In the genomic region with DNA sequence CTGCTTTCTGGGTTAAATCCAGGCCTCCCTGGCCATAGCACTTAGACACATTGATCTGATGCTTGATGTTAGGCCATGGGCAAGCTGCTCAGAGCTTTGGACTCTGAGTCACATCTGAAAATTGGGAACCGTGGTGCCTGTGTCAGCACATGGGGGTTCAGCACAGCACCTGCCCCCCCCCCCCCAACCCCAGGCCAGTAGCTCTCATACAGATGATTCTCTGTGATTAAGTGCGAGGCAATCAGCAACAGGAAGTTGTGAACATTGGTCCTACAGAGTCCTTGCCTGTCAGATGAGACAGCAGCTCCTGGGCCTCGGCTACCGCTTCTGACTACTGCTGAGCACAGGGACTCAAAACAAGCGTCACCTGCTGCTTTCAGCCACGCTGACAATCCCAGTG, we compare ENCODE assay signal across 21 mouse cellular contexts.
DNase-seq lines count a peak whose midpoint lies in the region; ATAC-seq lines count a peak whose summit lies in the region.
"Had no signal": no experiment of that assay in that cellular context is flagged by ENCODE, and none has a peak within 500 bp of the region (broad histone marks: within the 10 kb centered on the region; RNA-seq: fewer than 3 reads in every experiment).

No protein-coding gene starts in this region.

- no peak overlapping the region for H3K27ac ChIP-seq in midbrain, embryonic 15.5 days
- no peak overlapping the region for H3K27ac ChIP-seq in midbrain, embryonic 14.5 days (replicated peaks; ENCODE audit: low read depth, low read length)
- H3K27ac ChIP-seq: embryonic facial prominence, embryonic 10.5 days; heart, embryonic 15.5 days; hindbrain, embryonic 13.5 days; hindbrain, postnatal 0 days had no signal

- ATAC-seq in midbrain, embryonic 15.5 days (replicated peaks), result 0 out of 2 replicates have a peak, but pooled peaks have one; percentile 3
- ATAC-seq in midbrain, embryonic 14.5 days (ENCODE audit: low FRiP score, low TSS enrichment), result no peak
- ATAC-seq: activated CD4-positive, CD25-positive, alpha-beta regulatory T cell, adult 4 months; CD4-positive, CD25-positive, alpha-beta regulatory T cell, adult 4 months had no signal

- H3K4me3 ChIP-seq in midbrain, embryonic 15.5 days, result no peak overlapping the region
- no peak overlapping the region for H3K4me3 ChIP-seq in midbrain, embryonic 14.5 days (replicated peaks; ENCODE audit: low read depth, low read length)
- H3K4me3 ChIP-seq: embryonic facial prominence, embryonic 10.5 days; heart, embryonic 15.5 days; hindbrain, embryonic 13.5 days had no signal

- H3K9ac ChIP-seq in midbrain, embryonic 15.5 days, result no peak overlapping the region
- no peak overlapping the region for H3K9ac ChIP-seq in midbrain, embryonic 14.5 days (replicated peaks; ENCODE audit: low read length)
- H3K9ac ChIP-seq: heart, embryonic 15.5 days; hindbrain, embryonic 13.5 days had no signal

- no peaks in the 10 kb centered on the region for H3K36me3 ChIP-seq in midbrain, embryonic 15.5 days (replicated peaks)
- H3K36me3 ChIP-seq in midbrain, embryonic 14.5 days (ENCODE audit: control insufficient read depth, insufficient read depth, low read length), result no peaks in the 10 kb centered on the region
- H3K36me3 ChIP-seq: embryonic facial prominence, embryonic 10.5 days; G1E; heart, embryonic 15.5 days; hindbrain, embryonic 13.5 days had no signal

- peaks cover 4% of the 10 kb centered on the region for H3K4me1 ChIP-seq in midbrain, embryonic 15.5 days
- H3K4me1 ChIP-seq in midbrain, embryonic 14.5 days (ENCODE audit: control insufficient read depth, insufficient read depth, low read length), result no peaks in the 10 kb centered on the region

- no peak for DNase-seq in midbrain, embryonic 14.5 days
- peak; percentile 25 for DNase-seq in thymus, postnatal 14 days
- DNase-seq in thymus, adult 18-20 months, result no peak
- DNase-seq in thymus, postnatal 25 days, result peak; percentile 27
- no peak for DNase-seq in urinary bladder, postnatal 25 days (ENCODE audit: low spot score)
- DNase-seq: adrenal gland, postnatal 14 days; B cell, adult 2 months; cerebellum, adult 11-12 months; cerebellum, adult 9-11 months; gastrocnemius, postnatal 36 days; heart, adult 11 months; heart, postnatal 14 days had no signal

- no peaks in the 10 kb centered on the region for H3K27me3 ChIP-seq in midbrain, embryonic 15.5 days (replicated peaks)
- H3K27me3 ChIP-seq in midbrain, embryonic 14.5 days (ENCODE audit: control insufficient read depth, insufficient read depth, low read length), result no peaks in the 10 kb centered on the region
- H3K27me3 ChIP-seq: heart, embryonic 15.5 days; hindbrain, embryonic 13.5 days; Patski had no signal

- WGBS in midbrain, embryonic 15.5 days, result 85% methylated on average over 6 of the region's 6 CpGs
- whole genome bisulfite sequencing in midbrain, embryonic 14.5 days, result 87% methylated on average over 6 of the region's 6 CpGs

- no peak overlapping the region for H3K4me2 ChIP-seq in midbrain, embryonic 15.5 days
- no peak overlapping the region for H3K4me2 ChIP-seq in midbrain, embryonic 14.5 days (ENCODE audit: low read length)
- H3K4me2 ChIP-seq: heart, embryonic 15.5 days; hindbrain, embryonic 13.5 days had no signal

- no peaks in the 10 kb centered on the region for H3K9me3 ChIP-seq in midbrain, embryonic 15.5 days
- H3K9me3 ChIP-seq in midbrain, embryonic 14.5 days (ENCODE audit: control insufficient read depth, low read length), result no peaks in the 10 kb centered on the region
- H3K9me3 ChIP-seq: embryonic facial prominence, embryonic 10.5 days; G1E; heart, embryonic 15.5 days; hindbrain, embryonic 13.5 days had no signal

Comparison
In these comparisons a context has a peak if more than half of its experiments do, and no peak if none do; other contexts are left out.
1. DNase-seq: peak in thymus, postnatal 14 days (single experiment) and thymus, postnatal 25 days (single experiment); none in midbrain, embryonic 14.5 days (single experiment), thymus, adult 18-20 months (0 of 2) and urinary bladder, postnatal 25 days (single experiment).